Mouse (Mus musculus): ENCODE measurements around the gene Mgat4b. TPM values are rescaled to one million over a fixed set of nuclear protein-coding genes. Genes with fewer than 3 reads are reported as not detected.

Gene Mgat4b
- polyA plus RNA-seq, 1 experiment from 2014 or later = 15.8 TPM

DNA sequence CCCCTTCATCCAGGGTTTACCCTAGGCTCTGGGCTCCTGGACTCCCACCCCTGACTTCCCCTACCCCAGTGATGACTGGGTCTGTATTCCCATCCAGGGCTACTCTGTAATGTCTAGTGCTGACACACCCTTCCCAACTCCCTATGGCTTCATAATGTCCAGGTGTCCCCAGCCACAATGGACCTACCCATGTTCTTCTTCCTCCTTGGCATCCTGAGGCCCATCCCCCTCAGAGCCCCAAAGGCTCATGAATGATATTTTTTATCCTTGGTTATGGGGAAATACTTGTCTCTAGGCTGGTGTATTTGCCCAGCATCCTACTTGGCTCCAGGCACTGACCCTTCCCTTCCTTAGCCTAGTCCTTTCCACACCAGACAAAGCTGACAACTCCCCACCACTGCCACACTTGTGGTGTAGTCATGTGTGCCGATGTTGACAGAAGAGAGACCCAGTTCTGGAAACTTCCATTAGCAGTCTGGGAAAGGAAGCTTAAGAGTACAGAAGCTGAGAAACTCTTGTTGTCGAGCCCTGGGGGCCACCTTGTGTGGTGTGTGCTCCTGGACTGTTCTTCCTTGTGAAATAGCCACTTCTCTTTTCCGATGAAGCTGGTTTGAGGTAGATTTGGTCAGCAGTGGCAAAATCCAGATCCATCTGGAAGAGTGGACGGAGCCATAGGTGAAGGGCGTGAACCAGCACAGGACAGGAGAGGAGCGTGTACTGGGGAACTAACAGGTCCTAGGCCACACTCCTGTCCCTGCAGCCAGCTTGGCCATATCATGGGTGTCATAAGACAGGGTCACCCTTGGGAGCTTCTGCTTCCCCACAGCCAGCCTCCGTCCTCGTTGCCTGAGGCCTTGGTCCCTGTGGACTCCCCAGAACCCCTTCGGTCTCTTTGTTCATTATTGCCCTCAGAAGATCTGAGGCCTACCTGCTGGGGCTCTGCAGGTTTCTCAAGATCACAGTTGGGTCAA is 28.4 kb downstream of the Mgat4b start:
- WGBS = 91% methylated on average over 9 of the region's 9 CpGs
- H3K36me3 ChIP-seq = peaks cover 13% of the 10 kb centered on the region
- H3K4me2 ChIP-seq = no peak overlapping the region
- peaks cover 17% of the 10 kb centered on the region for H3K4me1 ChIP-seq
- no peak overlapping the region for H3K9ac ChIP-seq
- peaks cover 45% of the 10 kb centered on the region for H3K27me3 ChIP-seq
- H3K27ac ChIP-seq = no peak overlapping the region
- no peaks in the 10 kb centered on the region for H3K9me3 ChIP-seq
- no peak overlapping the region for H3K4me3 ChIP-seq
- no peak for ATAC-seq (ENCODE audit: insufficient number of reproducible peaks, insufficient read depth, low FRiP score, low TSS enrichment, low read depth)

DNA sequence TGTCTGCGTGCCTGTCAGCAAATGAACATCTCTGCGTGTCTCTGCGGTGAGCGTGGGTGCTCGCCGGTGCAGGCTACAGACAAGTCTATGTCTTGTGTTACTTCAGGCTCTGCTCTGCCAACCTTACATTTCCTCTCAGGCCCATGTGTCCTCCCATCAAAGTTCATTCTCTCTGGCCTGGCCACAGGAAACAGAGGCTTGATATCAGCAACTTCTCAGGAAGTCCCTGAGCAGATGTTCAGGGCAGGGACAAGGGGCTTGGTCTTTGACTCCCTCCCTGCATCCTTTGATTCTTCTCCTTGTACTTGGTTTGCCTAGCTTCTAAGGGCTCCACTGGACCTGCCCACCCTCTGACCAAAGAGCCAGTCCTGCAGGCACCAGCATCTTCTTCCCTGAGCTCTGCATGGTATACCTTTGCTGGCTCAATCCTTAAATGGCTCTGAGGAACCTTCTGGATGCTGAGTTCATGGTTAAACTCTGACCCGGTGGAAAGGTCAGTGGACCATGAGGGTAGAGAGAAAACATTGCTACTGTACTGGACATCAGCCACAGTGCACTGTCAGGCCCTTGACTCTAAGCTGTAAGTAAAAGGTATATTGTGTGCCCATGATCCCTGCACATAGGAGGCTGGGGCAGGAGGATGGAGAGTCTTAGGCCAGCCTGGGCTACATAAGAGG is 29.7 kb downstream of the Mgat4b start:
- peaks cover 17% of the 10 kb centered on the region for H3K4me1 ChIP-seq
- no peak for ATAC-seq (ENCODE audit: insufficient number of reproducible peaks, insufficient read depth, low FRiP score, low TSS enrichment, low read depth)

DNA sequence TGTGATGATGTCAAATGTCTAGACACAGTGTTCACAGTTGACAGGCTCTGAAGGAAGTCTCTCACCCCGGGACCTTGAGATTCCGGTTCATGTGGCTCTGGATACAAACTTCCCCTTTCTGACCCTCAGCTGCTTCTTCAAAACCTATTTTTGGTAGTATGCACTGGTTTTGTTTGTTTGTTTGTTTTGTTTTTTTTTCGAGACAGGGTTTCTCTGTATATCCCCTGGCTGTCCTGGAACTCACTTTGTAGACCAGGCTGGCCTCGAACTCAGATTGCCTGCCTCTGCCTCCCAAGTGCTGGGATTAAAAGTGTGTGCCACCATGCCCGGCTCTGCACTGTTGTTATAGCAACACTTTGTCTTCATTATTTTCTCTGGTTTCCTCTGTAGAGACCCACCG is 33.2 kb downstream of the Mgat4b start:
- Histone ChIP-seq H3K4me2 (no peak overlapping the region), H3K27me3 (peaks cover 8% of the 10 kb centered on the region), H3K4me1 (no peaks in the 10 kb centered on the region), H3K27ac (no peak overlapping the region), H3K9ac (no peak overlapping the region), H3K4me3 (no peak overlapping the region), H3K9me3 (no peaks in the 10 kb centered on the region), H3K36me3 (no peaks in the 10 kb centered on the region)
- ATAC-seq (ENCODE audit: insufficient number of reproducible peaks, insufficient read depth, low FRiP score, low TSS enrichment, low read depth) = no peak
- 81% methylated on average over 6 of the region's 6 CpGs for WGBS

More for the DNA sequence above, 29.7 kb downstream of the Mgat4b start:
- Histone ChIP-seq H3K4me3 (no peak overlapping the region), H3K36me3 (peaks cover under 1% of the 10 kb centered on the region; the same call in 1 of the 2 replicates), H3K9ac (no peak overlapping the region), H3K27me3 (peaks cover 43% of the 10 kb centered on the region), H3K4me2 (no peak overlapping the region), H3K9me3 (no peaks in the 10 kb centered on the region), H3K27ac (no peak overlapping the region)
- WGBS = 92% methylated on average over 7 of the region's 7 CpGs

DNA sequence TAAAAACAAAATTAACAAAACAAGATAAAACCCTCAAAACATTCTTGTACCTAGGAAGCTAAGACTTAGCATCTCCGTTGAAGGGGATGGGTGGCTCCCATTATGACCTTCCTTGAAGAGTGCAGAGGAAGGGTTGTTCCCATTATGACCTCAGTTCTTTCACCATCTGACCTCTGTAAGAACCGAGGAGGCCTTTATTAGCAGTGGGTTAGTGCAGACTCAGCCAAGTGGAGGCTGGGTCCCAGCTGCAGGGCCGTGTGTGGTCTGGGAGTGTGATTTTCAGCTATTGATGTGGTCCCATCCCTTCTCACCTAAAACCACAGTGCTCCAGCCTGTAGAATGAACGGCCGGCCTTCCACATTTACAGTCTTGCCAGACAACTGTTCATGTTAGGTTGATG is 34.6 kb downstream of the Mgat4b start:
- 75% methylated on average over 5 of the region's 5 CpGs for WGBS
- H3K9ac ChIP-seq = no peak overlapping the region
- no peaks in the 10 kb centered on the region for H3K27me3 ChIP-seq
- no peaks in the 10 kb centered on the region for H3K9me3 ChIP-seq
- no peaks in the 10 kb centered on the region for H3K4me1 ChIP-seq
- H3K4me2 ChIP-seq = no peak overlapping the region
- H3K4me3 ChIP-seq = no peak overlapping the region
- no peak overlapping the region for H3K27ac ChIP-seq
- ATAC-seq (ENCODE audit: insufficient number of reproducible peaks, insufficient read depth, low FRiP score, low TSS enrichment, low read depth) = no peak
- no peaks in the 10 kb centered on the region for H3K36me3 ChIP-seq

DNA sequence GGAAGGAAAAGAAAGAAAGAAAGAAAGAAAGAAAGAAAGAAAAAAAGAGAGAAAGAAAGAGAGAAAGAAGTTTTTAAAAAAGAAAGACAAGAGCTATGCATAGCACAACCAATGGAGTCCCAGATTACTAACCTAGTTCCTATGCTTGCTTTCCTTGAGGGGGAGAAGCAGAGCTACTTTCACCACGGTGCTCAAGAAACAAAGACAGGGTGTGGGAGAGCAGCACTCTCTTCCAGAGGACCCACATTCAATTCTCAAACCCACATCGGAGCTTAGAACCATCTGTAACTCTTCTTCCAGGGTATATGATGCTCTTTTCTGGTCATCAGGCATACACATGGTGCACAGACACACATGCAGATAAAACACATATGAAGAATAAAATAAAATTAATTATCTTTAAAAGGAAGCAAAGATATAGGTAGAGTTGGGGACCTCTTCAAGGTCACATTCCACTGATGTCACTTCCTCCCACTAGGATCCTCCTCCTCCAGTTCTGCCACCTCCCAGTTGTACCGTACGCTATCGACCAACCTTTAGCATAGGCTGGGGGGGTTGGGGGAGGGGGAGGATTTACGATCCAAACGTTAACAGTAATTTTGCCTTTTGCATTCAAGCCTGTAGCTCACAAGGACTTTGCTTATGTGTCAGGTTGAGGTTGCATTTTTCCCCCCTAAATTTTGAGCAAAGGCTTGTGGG is 37.9 kb downstream of the Mgat4b start:
- no peaks in the 10 kb centered on the region for H3K27me3 ChIP-seq
- ATAC-seq (ENCODE audit: insufficient number of reproducible peaks, insufficient read depth, low FRiP score, low TSS enrichment, low read depth) = no peak

DNA sequence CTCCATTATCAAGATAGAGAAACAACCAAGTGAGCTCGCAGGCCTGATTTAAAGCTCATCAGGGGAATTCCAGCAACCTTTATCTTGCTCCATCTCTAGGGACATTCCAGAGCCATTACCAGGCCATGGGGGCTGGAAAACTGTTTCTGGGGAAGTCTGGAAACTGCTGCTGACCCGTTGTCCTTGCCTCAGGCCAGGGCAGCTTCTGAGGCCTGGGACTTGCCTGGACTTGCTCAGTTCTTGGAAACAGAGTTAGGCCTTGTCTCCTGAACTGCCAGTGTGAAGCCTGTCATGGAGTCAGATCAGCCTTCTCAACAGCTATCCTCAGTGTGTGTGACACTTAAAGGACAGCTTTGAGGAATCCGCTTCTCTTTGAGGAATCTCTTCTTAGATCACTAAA is 41.5 kb downstream of the Mgat4b start:
- no peak for ATAC-seq (ENCODE audit: insufficient number of reproducible peaks, insufficient read depth, low FRiP score, low TSS enrichment, low read depth)
- Histone ChIP-seq H3K9me3 (no peaks in the 10 kb centered on the region), H3K27me3 (no peaks in the 10 kb centered on the region), H3K9ac (peak overlapping the region; percentile 36; the same call in 1 of the 2 replicates), H3K4me3 (no peak overlapping the region), H3K4me2 (no peak overlapping the region), H3K27ac (peak overlapping the region; percentile 68), H3K4me1 (peaks cover 16% of the 10 kb centered on the region), H3K36me3 (peaks cover 14% of the 10 kb centered on the region)
- 27% methylated on average over 3 of the region's 3 CpGs for WGBS

More for the DNA sequence above, 37.9 kb downstream of the Mgat4b start:
- WGBS = 79% methylated on average over 7 of the region's 7 CpGs
- Histone ChIP-seq H3K27ac (no peak overlapping the region), H3K4me3 (no peak overlapping the region), H3K4me1 (peaks cover 16% of the 10 kb centered on the region), H3K9ac (no peak overlapping the region), H3K4me2 (no peak overlapping the region), H3K9me3 (no peaks in the 10 kb centered on the region), H3K36me3 (no peaks in the 10 kb centered on the region)

DNA sequence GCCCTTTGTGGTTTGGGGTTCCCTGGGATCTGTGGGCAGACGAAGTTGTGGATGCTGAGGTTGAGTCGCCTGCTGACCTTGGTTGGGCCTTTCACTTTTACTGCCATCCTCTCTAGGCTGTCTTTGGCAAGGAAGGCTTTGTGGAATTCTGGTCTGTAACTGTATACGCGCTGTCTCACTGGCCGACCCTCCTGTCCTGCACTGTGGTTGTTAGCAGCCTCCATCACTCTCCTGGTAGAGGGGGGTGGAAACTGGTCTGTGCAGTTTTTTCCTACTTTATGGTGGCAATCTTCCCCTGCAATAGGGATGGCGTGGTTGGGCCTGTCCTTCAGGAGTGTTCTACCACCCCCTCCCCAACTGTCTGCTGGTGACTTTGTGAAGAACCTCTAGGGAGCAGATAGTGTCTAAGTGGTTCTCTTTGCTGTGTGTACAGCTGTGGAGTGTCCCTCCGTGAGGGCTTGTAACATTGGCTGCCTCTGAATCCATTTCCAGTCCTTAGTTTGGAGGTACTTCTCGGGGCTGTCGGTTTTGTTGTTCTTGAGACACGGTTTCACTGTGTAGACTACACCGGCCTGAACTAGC is 42.1 kb downstream of the Mgat4b start:
- Histone ChIP-seq H3K4me2 (no peak overlapping the region), H3K27ac (peak overlapping the region; percentile 68), H3K36me3 (peaks cover 20% of the 10 kb centered on the region), H3K27me3 (no peaks in the 10 kb centered on the region), H3K4me1 (peaks cover 16% of the 10 kb centered on the region), H3K9ac (0 out of 2 replicates have a peak overlapping the region, but pooled peaks have one; percentile 36), H3K9me3 (no peaks in the 10 kb centered on the region), H3K4me3 (no peak overlapping the region)
- WGBS = 54% methylated on average over 11 of the region's 11 CpGs
- ATAC-seq (ENCODE audit: insufficient number of reproducible peaks, insufficient read depth, low FRiP score, low TSS enrichment, low read depth) = 0 out of 2 replicates have a peak, but pooled peaks have one; percentile 32

DNA sequence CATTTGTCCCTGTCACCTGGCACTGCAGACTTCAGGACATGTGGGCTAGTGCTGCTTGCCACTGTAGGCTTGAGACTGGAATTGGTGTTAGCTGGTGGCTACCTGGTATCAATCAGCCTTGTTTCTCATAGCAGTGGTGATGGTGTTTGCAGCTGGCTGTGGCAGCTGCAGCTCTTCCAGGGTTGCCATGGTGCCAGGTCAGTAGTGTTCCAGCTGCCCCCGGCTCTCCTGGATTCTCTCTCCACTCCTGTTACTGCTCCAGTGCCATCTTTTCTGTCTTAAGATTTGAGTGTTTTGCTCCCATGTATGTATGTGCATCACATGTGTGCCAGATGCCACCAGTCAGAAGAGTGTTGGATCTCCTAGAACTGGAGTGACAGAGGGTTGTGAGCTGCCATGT is 42.7 kb downstream of the Mgat4b start:
- Histone ChIP-seq H3K4me1 (peaks cover 16% of the 10 kb centered on the region), H3K9me3 (no peaks in the 10 kb centered on the region), H3K4me3 (no peak overlapping the region), H3K27me3 (no peaks in the 10 kb centered on the region), H3K27ac (peak overlapping the region; percentile 68; the same call in 1 of the 2 replicates), H3K36me3 (peaks cover 26% of the 10 kb centered on the region), H3K4me2 (no peak overlapping the region), H3K9ac (no peak overlapping the region)
- 57% methylated on average over 1 of the region's 1 CpGs for WGBS
- ATAC-seq (ENCODE audit: insufficient number of reproducible peaks, insufficient read depth, low FRiP score, low TSS enrichment, low read depth) = no peak

DNA sequence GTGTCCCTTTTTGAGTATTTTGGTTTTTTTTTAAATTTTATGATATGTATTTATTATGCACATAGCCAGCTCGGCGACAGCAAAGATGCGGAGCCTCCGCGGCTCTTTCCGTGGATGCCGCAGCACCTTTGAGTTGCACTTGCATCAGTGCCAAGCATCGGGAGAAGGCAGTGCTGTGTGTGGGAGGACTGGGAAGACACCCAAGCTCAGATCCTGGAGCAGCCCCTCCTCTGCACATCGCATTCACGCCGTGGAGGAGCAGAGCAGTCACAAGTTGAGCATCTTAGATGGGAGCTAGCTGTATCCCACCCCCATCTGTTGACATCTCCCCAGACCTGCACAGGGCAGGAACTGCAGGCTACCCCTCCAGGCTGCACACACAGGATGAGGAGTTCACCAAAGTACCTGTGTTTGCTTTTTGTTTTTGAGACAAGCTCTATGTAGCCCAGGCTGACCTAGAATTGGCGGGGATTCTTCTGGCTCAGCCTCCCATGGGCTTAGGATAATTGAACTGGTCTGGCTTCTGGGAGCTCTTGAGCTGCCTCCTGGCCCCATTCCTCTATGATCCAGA is 43.4 kb downstream of the Mgat4b start:
- no peak for ATAC-seq (ENCODE audit: insufficient number of reproducible peaks, insufficient read depth, low FRiP score, low TSS enrichment, low read depth)
- H3K4me1 ChIP-seq = peaks cover 16% of the 10 kb centered on the region
- no peak overlapping the region for H3K4me3 ChIP-seq
- no peak overlapping the region for H3K27ac ChIP-seq
- H3K4me2 ChIP-seq = no peak overlapping the region
- H3K9ac ChIP-seq = no peak overlapping the region
- H3K27me3 ChIP-seq = no peaks in the 10 kb centered on the region
- peaks cover 33% of the 10 kb centered on the region for H3K36me3 ChIP-seq
- WGBS = 84% methylated on average over 12 of the region's 12 CpGs
- H3K9me3 ChIP-seq = no peaks in the 10 kb centered on the region

DNA sequence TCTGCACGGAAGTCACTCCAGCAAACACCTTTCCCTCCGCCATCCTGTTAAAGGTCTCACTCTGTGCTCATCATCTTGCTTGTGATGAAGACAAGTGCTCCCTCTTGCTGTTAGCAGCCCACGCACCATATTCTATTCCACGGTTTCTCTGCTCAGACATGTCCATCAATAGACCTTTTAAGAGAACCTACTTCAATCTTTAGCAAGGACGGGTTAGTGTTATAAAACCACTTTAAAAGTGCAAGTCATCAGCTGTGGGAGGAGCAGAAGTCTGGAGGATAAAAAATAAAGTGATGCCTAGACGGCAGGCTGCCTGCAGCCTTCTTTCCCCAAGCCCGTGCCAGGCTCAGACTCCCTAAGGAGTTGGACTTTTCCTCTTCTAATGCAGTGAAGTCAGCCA is 45.9 kb downstream of the Mgat4b start:
- peaks cover 58% of the 10 kb centered on the region for H3K36me3 ChIP-seq
- no peak overlapping the region for H3K9ac ChIP-seq
- no peak overlapping the region for H3K4me3 ChIP-seq
- H3K9me3 ChIP-seq = no peaks in the 10 kb centered on the region
- H3K4me2 ChIP-seq = no peak overlapping the region
- ATAC-seq (ENCODE audit: insufficient number of reproducible peaks, insufficient read depth, low FRiP score, low TSS enrichment, low read depth) = no peak
- no peak overlapping the region for H3K27ac ChIP-seq
- WGBS = 88% methylated on average over 7 of the region's 7 CpGs
- peaks cover 16% of the 10 kb centered on the region for H3K4me1 ChIP-seq
- H3K27me3 ChIP-seq = no peaks in the 10 kb centered on the region

DNA sequence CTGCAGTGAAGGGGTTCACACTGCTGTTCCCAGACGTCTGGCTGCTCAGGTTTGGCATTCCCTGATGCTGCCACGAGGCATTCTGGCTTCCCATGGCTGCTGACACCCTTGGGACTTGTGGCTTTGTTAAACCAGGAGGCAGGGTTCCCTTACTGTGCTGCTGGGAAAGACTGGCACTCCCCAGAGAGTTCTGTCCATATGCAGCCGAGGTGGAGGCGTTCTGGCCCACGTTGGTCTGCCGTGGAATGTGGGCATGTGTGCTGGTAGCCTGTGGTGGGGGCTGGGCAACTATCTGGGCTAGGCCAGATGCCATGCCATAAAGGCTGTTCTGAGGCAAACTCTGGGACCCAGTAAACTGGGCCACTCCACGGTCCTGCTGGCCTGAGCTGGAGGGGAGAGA is 47.6 kb downstream of the Mgat4b start:
- Histone ChIP-seq H3K4me2 (no peak overlapping the region), H3K9me3 (no peaks in the 10 kb centered on the region), H3K27me3 (no peaks in the 10 kb centered on the region), H3K4me1 (peaks cover 3% of the 10 kb centered on the region; the same call in 1 of the 2 replicates), H3K36me3 (peaks cover 75% of the 10 kb centered on the region), H3K4me3 (no peak overlapping the region), H3K27ac (no peak overlapping the region), H3K9ac (no peak overlapping the region)
- no peak for ATAC-seq (ENCODE audit: insufficient number of reproducible peaks, insufficient read depth, low FRiP score, low TSS enrichment, low read depth)
- WGBS = 77% methylated on average over 7 of the region's 7 CpGs
